Mouse (Mus musculus): ENCODE measurements around the gene Spag7. TPM values are rescaled to one million over a fixed set of nuclear protein-coding genes. Genes with fewer than 3 reads are reported as not detected.

The Spag7 gene
- total and polyA plus RNA-seq, 2 experiments: 21.0 to 31.6 TPM

GRCm38 (mm10) chr11:70621972-70622814, 47.0 kb downstream of the Spag7 start:
- Histone ChIP-seq H3K36me3 (ENCODE audit: control insufficient read depth, insufficient read depth, low read length) (no peaks in the 10 kb centered on the region), H3K27me3 (ENCODE audit: control insufficient read depth, insufficient read depth, low read length) (no peaks in the 10 kb centered on the region), H3K27ac (replicated peaks; ENCODE audit: insufficient read depth, low read depth, low read length) (no peak overlapping the region), H3K79me2 (ENCODE audit: control insufficient read depth, insufficient read depth, low read length) (no peaks in the 10 kb centered on the region), H3K9ac (ENCODE audit: low read depth, low read length) (no peak overlapping the region), H3K4me1 (ENCODE audit: control insufficient read depth, insufficient read depth, low read length) (0 out of 2 replicates have a peak, but pooled peaks cover 5% of the 10 kb centered on the region), H3K4me3 (ENCODE audit: insufficient read depth, low read depth, low read length) (no peak overlapping the region)
- 76% methylated on average over 7 of the region's 7 CpGs for WGBS
- DNase-seq (ENCODE audit: extremely low read depth, low read depth, low spot score): peak; percentile 58
- no peak for TF ChIP-seq CTCF (IDR thresholded peaks at IDR 0.05; ENCODE audit: low read depth, low read length)
- no peak for TF ChIP-seq POLR2A (IDR thresholded peaks at IDR 0.05; ENCODE audit: extremely low read depth, insufficient read depth, low read length)

- Histone ChIP-seq H3K9ac (ENCODE audit: low read depth, low read length) (no peak within 1 kb of the TSS), H3K4me3 (ENCODE audit: insufficient read depth, low read depth, low read length) (no peak within 1 kb of the TSS), H3K36me3 (ENCODE audit: control insufficient read depth, insufficient read depth, low read length) (no peaks in the 10 kb centered on the region), H3K79me2 (ENCODE audit: control insufficient read depth, insufficient read depth, low read length) (no peaks in the 10 kb centered on the region), H3K27ac (replicated peaks; ENCODE audit: insufficient read depth, low read depth, low read length) (no peak within 1 kb of the TSS), H3K27me3 (ENCODE audit: control insufficient read depth, insufficient read depth, low read length) (no peaks in the 10 kb centered on the region), H3K4me1 (ENCODE audit: control insufficient read depth, insufficient read depth, low read length) (peaks cover 3% of the 10 kb centered on the region; the same call in 1 of the 2 replicates)
- WGBS: 77% methylated on average over 1 of the region's 1 CpGs
- DNase-seq (ENCODE audit: extremely low read depth, low read depth, low spot score): no peak
- no peak for TF ChIP-seq CTCF (IDR thresholded peaks at IDR 0.05; ENCODE audit: low read depth, low read length)
- no peak for TF ChIP-seq POLR2A (IDR thresholded peaks at IDR 0.05; ENCODE audit: extremely low read depth, insufficient read depth, low read length)
Measured at GRCm38 (mm10) chr11:70619101-70619500, 50.1 kb downstream of the Spag7 start, which contains the start of gene Chrne. Chrne (minus strand) TSS chr11:70619216.

- H3K27ac ChIP-seq (replicated peaks; ENCODE audit: insufficient read depth, low read depth, low read length): no peak within 1 kb of the TSS
Measured at GRCm38 (mm10) chr11:70615516-70616093, 53.6 kb downstream of the Spag7 start, which contains the start of gene 4930544D05Rik. 4930544D05Rik (plus strand) TSS chr11:70615848.

GRCm38 (mm10) chr11:70615074-70615473, 54.1 kb downstream of the Spag7 start:
- Histone ChIP-seq H3K79me2 (ENCODE audit: control insufficient read depth, insufficient read depth, low read length) (no peaks in the 10 kb centered on the region), H3K4me1 (ENCODE audit: control insufficient read depth, insufficient read depth, low read length) (peaks cover 3% of the 10 kb centered on the region; the same call in 1 of the 2 replicates), H3K9ac (ENCODE audit: low read depth, low read length) (0 out of 2 replicates have a peak overlapping the region, but pooled peaks have one; percentile 10), H3K36me3 (ENCODE audit: control insufficient read depth, insufficient read depth, low read length) (peaks cover 3% of the 10 kb centered on the region; the same call in 1 of the 2 replicates), H3K4me3 (ENCODE audit: insufficient read depth, low read depth, low read length) (peak overlapping the region; percentile 17; the same call in 1 of the 2 replicates), H3K27me3 (ENCODE audit: control insufficient read depth, insufficient read depth, low read length) (no peaks in the 10 kb centered on the region), H3K27ac (replicated peaks; ENCODE audit: insufficient read depth, low read depth, low read length) (no peak overlapping the region)
- TF ChIP-seq CTCF (IDR thresholded peaks at IDR 0.05; ENCODE audit: low read depth, low read length) (no peak), POLR2A (IDR thresholded peaks at IDR 0.05; ENCODE audit: extremely low read depth, insufficient read depth, low read length) (no peak)
- WGBS: 10% methylated on average over 17 of the region's 17 CpGs
- peak; percentile 67 for DNase-seq (ENCODE audit: extremely low read depth, low read depth, low spot score)

More at GRCm38 (mm10) chr11:70615516-70616093, 53.6 kb downstream of the Spag7 start, which contains the start of gene 4930544D05Rik:
- peak within 1 kb of the TSS; percentile 17; the same call in 1 of the 2 replicates for H3K4me3 ChIP-seq (ENCODE audit: insufficient read depth, low read depth, low read length)
- WGBS: 46% methylated on average over 21 of the region's 21 CpGs
- H3K9ac ChIP-seq (ENCODE audit: low read depth, low read length): 0 out of 2 replicates have a peak within 1 kb of the TSS, but pooled peaks have one; percentile 10
- no peaks in the 10 kb centered on the region for H3K27me3 ChIP-seq (ENCODE audit: control insufficient read depth, insufficient read depth, low read length)
- peaks cover 3% of the 10 kb centered on the region; the same call in 1 of the 2 replicates for H3K4me1 ChIP-seq (ENCODE audit: control insufficient read depth, insufficient read depth, low read length)
- DNase-seq (ENCODE audit: extremely low read depth, low read depth, low spot score): no peak
- H3K79me2 ChIP-seq (ENCODE audit: control insufficient read depth, insufficient read depth, low read length): no peaks in the 10 kb centered on the region
- TF ChIP-seq CTCF (IDR thresholded peaks at IDR 0.05; ENCODE audit: low read depth, low read length) (no peak), POLR2A (IDR thresholded peaks at IDR 0.05; ENCODE audit: extremely low read depth, insufficient read depth, low read length) (no peak)
- peaks cover 3% of the 10 kb centered on the region; the same call in 1 of the 2 replicates for H3K36me3 ChIP-seq (ENCODE audit: control insufficient read depth, insufficient read depth, low read length)

Other genes with a start within 250 kb of the Spag7 start
- gene Arrb2, start 236.8 kb downstream of the Spag7 start, total RNA-seq (2014; rRNA removed): 9.5 and 11.5 TPM in 2 replicates
- gene Arrb2, start 236.8 kb downstream of the Spag7 start, polyA plus RNA-seq (2012; rRNA removed): 14.7 and 22.2 TPM in 2 replicates
- 11.2 and 13.3 TPM in 2 replicates for gene Med11, start 217.5 kb downstream of the Spag7 start, total RNA-seq (2014; rRNA removed)
- 9.4 and 10.4 TPM in 2 replicates for gene Med11, start 217.5 kb downstream of the Spag7 start, polyA plus RNA-seq (2012; rRNA removed)
- 0.74 and 1.5 TPM in 2 replicates for gene Zmynd15, start 210.0 kb downstream of the Spag7 start, total RNA-seq (2014; rRNA removed)
- 2.1 and 4.4 TPM in 2 replicates for gene Zmynd15, start 210.0 kb downstream of the Spag7 start, polyA plus RNA-seq (2012; rRNA removed)
- 5.7 and 10.2 TPM in 2 replicates for gene Cxcl16, start 209.4 kb downstream of the Spag7 start, total RNA-seq (2014; rRNA removed)
- 7.2 and 10.2 TPM in 2 replicates for gene Cxcl16, start 209.4 kb downstream of the Spag7 start, polyA plus RNA-seq (2012; rRNA removed)
- gene Tm4sf5, start 164.2 kb downstream of the Spag7 start, total RNA-seq (2014; rRNA removed): not detected in 2 replicates
- gene Tm4sf5, start 164.2 kb downstream of the Spag7 start, polyA plus RNA-seq (2012; rRNA removed): not detected in 2 replicates
- 3.2 and 3.9 TPM in 2 replicates for gene Vmo1, start 154.8 kb downstream of the Spag7 start, total RNA-seq (2014; rRNA removed)
- gene Vmo1, start 154.8 kb downstream of the Spag7 start, polyA plus RNA-seq (2012; rRNA removed): 5.5 and 7.3 TPM in 2 replicates
- 74.9 and 91.6 TPM in 2 replicates for gene Gltpd2, start 150.2 kb downstream of the Spag7 start, total RNA-seq (2014; rRNA removed)
- 276 and 320 TPM in 2 replicates for gene Gltpd2, start 150.2 kb downstream of the Spag7 start, polyA plus RNA-seq (2012; rRNA removed)
- gene Psmb6, start 144.0 kb downstream of the Spag7 start, total RNA-seq (2014; rRNA removed): 291 and 298 TPM in 2 replicates
- gene Psmb6, start 144.0 kb downstream of the Spag7 start, polyA plus RNA-seq (2012; rRNA removed): 312 and 336 TPM in 2 replicates
- gene Gm40193, start 136.5 kb downstream of the Spag7 start, total RNA-seq (2014; rRNA removed): not detected in 2 replicates
- not detected in 2 replicates for gene Gm40193, start 136.5 kb downstream of the Spag7 start, polyA plus RNA-seq (2012; rRNA removed)
- gene Pld2, start 129.4 kb downstream of the Spag7 start, total RNA-seq (2014; rRNA removed): 3.3 and 3.8 TPM in 2 replicates
- gene Pld2, start 129.4 kb downstream of the Spag7 start, polyA plus RNA-seq (2012; rRNA removed): 6.4 and 9.5 TPM in 2 replicates
- 11.0 and 14.4 TPM in 2 replicates for gene Mink1, start 106.5 kb downstream of the Spag7 start, total RNA-seq (2014; rRNA removed)
- 38.4 and 51.4 TPM in 2 replicates for gene Mink1, start 106.5 kb downstream of the Spag7 start, polyA plus RNA-seq (2012; rRNA removed)
- gene 4930544D05Rik, start 53.6 kb downstream of the Spag7 start, total RNA-seq (2014; rRNA removed): not detected in 2 replicates
- gene 4930544D05Rik, start 53.6 kb downstream of the Spag7 start, polyA plus RNA-seq (2012; rRNA removed): not detected in 2 replicates
- gene Chrne, start 50.2 kb downstream of the Spag7 start, total RNA-seq (2014; rRNA removed): 0.07 and 0.09 TPM in 2 replicates
- gene Chrne, start 50.2 kb downstream of the Spag7 start, polyA plus RNA-seq (2012; rRNA removed): 1.1 and 1.3 TPM in 2 replicates
- 0.07 TPM in 1 of 2 replicates, not detected in the other for gene Gp1ba, start 30.3 kb downstream of the Spag7 start, total RNA-seq (2014; rRNA removed)
- gene Gp1ba, start 30.3 kb downstream of the Spag7 start, polyA plus RNA-seq (2012; rRNA removed): 0.09 TPM in 1 of 2 replicates, not detected in the other
- 34.3 and 37.7 TPM in 2 replicates for gene Rnf167, start 22.2 kb downstream of the Spag7 start, total RNA-seq (2014; rRNA removed)
- 68.4 and 75.4 TPM in 2 replicates for gene Rnf167, start 22.2 kb downstream of the Spag7 start, polyA plus RNA-seq (2012; rRNA removed)
- gene Slc25a11, start 21.9 kb downstream of the Spag7 start, total RNA-seq (2014; rRNA removed): 108 and 109 TPM in 2 replicates
- 113 and 118 TPM in 2 replicates for gene Slc25a11, start 21.9 kb downstream of the Spag7 start, polyA plus RNA-seq (2012; rRNA removed)
- gene Pfn1, start 14.8 kb downstream of the Spag7 start, total RNA-seq (2014; rRNA removed): 132 and 210 TPM in 2 replicates
- gene Pfn1, start 14.8 kb downstream of the Spag7 start, polyA plus RNA-seq (2012; rRNA removed): 583 and 713 TPM in 2 replicates
- 3.0 and 3.3 TPM in 2 replicates for gene Eno3, start 12.2 kb downstream of the Spag7 start, total RNA-seq (2014; rRNA removed)
- gene Eno3, start 12.2 kb downstream of the Spag7 start, polyA plus RNA-seq (2012; rRNA removed): 4.0 and 4.5 TPM in 2 replicates
- gene Camta2, start 18.7 kb upstream of the Spag7 start, total RNA-seq (2014; rRNA removed): 2.3 and 3.0 TPM in 2 replicates
- 14.7 and 16.9 TPM in 2 replicates for gene Camta2, start 18.7 kb upstream of the Spag7 start, polyA plus RNA-seq (2012; rRNA removed)
- 14.1 and 18.4 TPM in 2 replicates for gene Inca1, start 30.7 kb upstream of the Spag7 start, total RNA-seq (2014; rRNA removed)
- gene Inca1, start 30.7 kb upstream of the Spag7 start, polyA plus RNA-seq (2012; rRNA removed): 19.5 and 29.9 TPM in 2 replicates
- gene Kif1c, start 31.1 kb upstream of the Spag7 start, total RNA-seq (2014; rRNA removed): 50.8 and 60.9 TPM in 2 replicates
- gene Kif1c, start 31.1 kb upstream of the Spag7 start, polyA plus RNA-seq (2012; rRNA removed): 75.6 and 93.7 TPM in 2 replicates
- gene Zfp3, start 94.8 kb upstream of the Spag7 start, total RNA-seq (2014; rRNA removed): 1.8 and 1.9 TPM in 2 replicates
- 0.47 and 0.87 TPM in 2 replicates for gene Zfp3, start 94.8 kb upstream of the Spag7 start, polyA plus RNA-seq (2012; rRNA removed)
- 1.7 and 1.9 TPM in 2 replicates for gene Scimp, start 143.2 kb upstream of the Spag7 start, total RNA-seq (2014; rRNA removed)
- gene Scimp, start 143.2 kb upstream of the Spag7 start, polyA plus RNA-seq (2012; rRNA removed): 0.93 and 2.0 TPM in 2 replicates
- 27.9 and 29.1 TPM in 2 replicates for gene Rabep1, start 175.4 kb upstream of the Spag7 start, total RNA-seq (2014; rRNA removed)
- 3.3 and 3.5 TPM in 2 replicates for gene Rabep1, start 175.4 kb upstream of the Spag7 start, polyA plus RNA-seq (2012; rRNA removed)

Measured in liver, adult 2 months (tissue).